Mouse (Mus musculus): ENCODE results near the gene Sept9.

DNA sequence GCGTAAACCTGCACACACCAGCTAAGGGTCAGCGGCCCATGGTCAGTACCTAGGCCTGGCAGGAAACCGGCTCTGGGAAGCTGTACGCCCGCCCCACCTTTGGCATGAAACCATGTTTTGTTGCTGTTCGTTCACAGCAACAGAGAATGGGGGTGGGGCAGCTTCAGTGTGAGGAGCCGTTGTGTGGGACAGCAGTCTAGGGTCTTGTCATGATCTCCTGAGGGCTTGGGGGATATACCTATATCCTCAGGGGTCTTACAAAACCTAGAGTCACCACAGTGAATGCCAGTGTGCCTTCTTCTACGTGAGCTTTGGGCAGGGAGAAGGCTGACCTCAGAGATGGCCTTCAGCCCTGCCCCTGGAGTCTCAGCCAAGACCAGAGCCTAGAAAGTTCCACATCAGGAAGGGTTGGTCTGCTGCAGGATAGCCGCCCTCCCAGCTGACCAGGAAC is 47.5 kb downstream of the Sept9 start:
- TF ChIP-seq CTCF (IDR thresholded peaks at IDR 0.05; ENCODE audit: low read depth) = no peak
- no peak for TF ChIP-seq EP300 (IDR thresholded peaks at IDR 0.05; ENCODE audit: low read depth)
